Mouse (Mus musculus) C2C12 (cell line): ENCODE measurements at regions not wholly inside any gene's neighbourhood (a gene's known extent, or its start where the extent isn't known, plus 50 kb on each side); places are given as distances from the start of the nearest gene placed in this dataset.

ENCODE experiments used
- CEBPB ChIP-seq: IDR thresholded peaks from one replicate; pipeline ENCODE4 v1.6.1; 2011; ENCODE audit warnings: low read depth, mild to moderate bottlenecking, control low read depth, moderate library complexity
- CTCF ChIP-seq: IDR thresholded peaks from one replicate; pipeline ENCODE4 v1.5.1; 2011; ENCODE audit not compliant: control insufficient read depth, insufficient read depth, insufficient read length
- MYOD1 ChIP-seq: IDR thresholded peaks from one replicate; pipeline ENCODE4 v1.6.1; 2011; ENCODE audit warnings: low read depth; ENCODE audit not compliant: control insufficient read depth, insufficient read length

DNA sequence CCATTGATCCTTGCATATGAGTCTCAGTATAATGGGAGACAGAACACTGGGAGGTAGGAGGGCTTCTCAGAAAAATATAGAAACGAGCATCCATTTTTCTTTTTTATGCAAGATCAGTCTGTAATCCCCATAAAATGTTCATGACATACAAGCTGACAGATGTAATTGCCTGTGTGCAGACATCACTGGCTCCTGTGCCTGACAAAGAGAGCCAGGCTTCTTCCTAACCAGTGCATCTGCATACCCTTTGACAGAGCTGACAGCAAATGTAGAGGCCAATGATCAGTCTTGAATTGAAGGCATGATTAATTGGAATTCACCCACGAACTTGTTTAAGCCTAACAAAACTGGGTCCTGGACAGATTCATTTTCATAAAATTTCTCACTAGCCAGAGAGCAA lies 463.0 kb downstream of the 1190002N15Rik start:
- no peak for TF ChIP-seq MYOD1
- no peak for TF ChIP-seq CTCF
- TF ChIP-seq CEBPB, result no peak
